Mouse (Mus musculus) heart, adult 11 months (tissue): Measurements from ENCODE around the gene Cct2.

Experiments used
- DNase-seq: peaks from one replicate; pipeline ENCODE4 v3.0.0; 2022

The Cct2 gene

DNA sequence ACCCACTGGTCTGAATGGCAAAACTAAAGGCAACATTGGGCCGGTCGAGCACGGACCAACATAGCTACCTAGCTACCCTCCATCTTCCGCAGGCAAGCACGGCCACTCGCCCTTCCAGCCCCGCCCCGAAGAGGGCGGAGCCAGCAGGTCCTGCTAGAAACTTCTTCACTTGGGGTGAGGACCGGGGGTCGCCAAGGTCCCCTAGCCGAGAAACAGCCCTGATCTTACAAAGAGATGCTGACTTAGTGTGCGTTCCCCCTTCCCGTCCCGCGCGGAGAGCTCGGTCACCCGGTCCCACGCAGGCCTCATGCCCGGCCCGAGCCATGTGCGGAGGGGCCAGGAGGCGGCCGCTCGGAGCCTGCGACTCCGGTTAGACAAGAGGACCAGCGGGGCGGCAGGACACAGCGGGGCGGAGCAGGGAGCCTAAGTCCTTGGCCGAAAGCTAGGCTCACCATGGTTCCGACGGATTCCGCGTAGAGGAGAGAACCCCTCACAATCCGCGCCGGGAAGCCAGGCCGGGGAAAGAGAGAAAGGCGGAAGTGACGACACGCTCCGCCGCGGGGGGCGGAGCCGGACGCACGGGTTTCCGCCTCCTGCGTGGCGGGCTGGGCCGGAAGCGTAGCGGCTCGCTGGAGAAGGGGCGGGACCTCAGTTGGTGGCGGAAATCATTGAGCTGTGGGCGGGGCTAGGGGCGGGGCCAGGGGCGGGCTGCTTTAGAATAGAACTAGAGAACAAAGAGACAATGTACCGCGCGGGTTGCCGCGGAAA lies at the start of gene Cct2:
Cct2 (minus strand) TSS at position 561 of the 768 bp plus-strand sequence.
- peak; percentile 98 for DNase-seq

- no peak for DNase-seq
Observed at GRCm38 (mm10) chr10:117112545-117112944, 48.9 kb upstream of the Cct2 start.

GRCm38 (mm10) chr10:117111455-117111854 lies 47.8 kb upstream of the Cct2 start:
- DNase-seq = peak; percentile 87

DNA sequence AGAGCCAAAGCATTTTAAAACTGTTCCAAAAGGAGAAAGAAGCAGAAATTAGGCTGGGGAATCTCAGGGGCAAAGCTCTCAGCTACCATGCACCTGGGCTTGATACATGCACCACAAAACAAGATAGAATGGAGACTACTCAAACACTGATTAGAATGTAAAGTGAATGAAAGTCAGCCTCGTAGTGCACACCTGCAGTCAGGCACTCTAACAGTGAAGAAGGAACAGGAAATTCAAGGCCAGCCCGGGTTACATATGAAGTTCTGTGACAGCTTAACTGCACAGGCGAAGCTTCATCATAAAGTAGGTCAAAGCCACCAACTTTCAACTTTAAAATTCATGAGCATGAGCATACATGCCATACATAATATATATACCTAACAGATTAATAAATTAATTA lies 46.7 kb upstream of the Cct2 start:
- no peak for DNase-seq

GRCm38 (mm10) chr10:117106686-117107085 lies 43.1 kb upstream of the Cct2 start:
- peak; percentile 48 for DNase-seq

DNA sequence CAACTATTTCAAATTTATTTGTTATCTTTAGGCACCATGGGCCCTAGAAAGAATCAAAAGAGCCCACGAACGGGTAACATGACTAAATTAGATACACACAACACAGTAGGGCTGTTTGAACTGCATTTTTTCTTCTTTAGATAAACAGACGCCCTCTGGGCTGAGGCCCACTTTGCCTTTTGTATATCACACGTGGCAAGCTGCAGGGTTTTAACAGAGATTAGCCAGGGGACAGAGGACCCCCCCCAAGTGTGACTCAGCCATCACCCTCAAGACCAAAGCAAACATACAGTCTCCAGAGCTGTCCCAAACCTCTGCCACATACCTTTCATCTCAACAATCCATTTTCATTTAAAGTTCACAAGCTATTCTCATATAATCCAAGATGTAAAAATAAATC lies 42.6 kb upstream of the Cct2 start:
- DNase-seq = no peak

DNA sequence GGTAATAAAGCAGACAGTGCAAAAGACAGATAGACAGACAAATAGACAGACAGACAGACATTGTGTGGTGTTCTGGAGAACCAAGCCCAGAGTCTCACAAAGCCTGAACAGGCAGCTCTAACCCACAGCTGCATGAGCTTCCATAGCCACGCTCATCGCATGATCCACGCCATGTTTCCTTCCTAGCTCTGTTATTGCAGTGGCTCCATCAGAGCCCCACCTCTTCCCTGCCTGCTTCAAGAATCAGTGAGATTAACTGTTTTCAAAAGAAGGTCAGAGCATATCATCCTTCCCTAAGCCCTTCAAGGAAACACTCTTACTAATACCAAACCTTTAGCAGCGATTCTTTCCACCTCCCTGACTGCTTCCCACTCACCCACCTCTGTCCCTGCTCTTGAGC lies 41.4 kb upstream of the Cct2 start:
- DNase-seq = no peak

DNA sequence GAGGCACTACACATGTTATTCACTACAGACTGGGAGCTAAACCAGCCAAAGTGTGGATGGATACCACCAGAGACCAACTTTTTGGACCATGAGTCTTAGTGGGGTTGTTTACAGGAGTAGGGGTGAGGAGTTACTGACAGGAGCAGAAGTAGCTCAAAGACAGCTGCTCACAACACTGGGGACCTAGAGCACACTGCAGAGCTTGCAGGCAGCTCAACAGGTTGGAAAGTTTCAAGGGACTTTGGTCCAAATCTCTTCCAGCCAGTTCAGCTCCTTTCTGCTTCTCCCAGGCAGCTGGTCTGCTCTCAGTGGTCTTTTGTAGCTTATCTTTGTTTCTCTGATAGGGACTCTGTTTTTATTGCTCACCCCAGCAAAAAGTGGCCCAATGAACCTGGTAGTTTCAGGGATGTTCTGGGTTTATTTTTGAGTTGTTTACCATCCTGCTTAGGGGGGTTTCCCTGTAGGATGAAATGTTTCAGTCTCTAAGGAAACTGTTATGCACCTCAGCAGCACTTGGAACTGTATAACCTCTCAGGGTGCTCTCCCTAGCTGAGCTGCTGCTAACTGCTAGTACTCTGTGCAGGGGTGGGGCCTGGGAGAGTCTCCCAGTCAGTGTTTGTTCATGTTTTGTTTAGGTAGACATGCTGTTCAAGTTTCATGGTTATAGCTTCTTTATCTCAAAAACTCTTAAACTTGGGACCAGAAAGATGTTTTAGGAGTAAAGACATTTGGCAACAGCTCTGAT lies 40.4 kb upstream of the Cct2 start:
- no peak for DNase-seq

DNA sequence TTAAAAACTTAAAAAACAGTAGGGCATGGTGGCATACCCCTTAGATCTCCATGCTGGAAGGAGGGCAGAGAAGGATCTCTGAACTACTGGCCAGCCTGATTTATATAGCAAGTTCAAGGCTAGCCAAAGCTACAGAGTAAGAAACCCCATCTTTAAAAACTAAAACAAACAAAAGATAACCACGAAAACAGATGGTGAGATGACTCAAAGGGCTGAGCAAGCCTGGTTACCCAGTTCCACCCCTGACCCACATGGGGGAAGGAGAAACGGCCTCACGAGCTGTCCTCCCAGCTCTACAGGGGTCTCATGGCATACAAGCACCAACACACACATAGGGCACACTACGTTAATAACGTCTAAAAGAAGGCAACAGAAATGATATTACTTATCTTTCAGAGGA lies 36.6 kb upstream of the Cct2 start:
- peak; percentile 52 for DNase-seq

GRCm38 (mm10) chr10:117097116-117097698 lies 33.6 kb upstream of the Cct2 start:
- DNase-seq = peak; percentile 80

- peak; percentile 53 for DNase-seq
Observed at GRCm38 (mm10) chr10:117096096-117096495, 32.5 kb upstream of the Cct2 start.

DNA sequence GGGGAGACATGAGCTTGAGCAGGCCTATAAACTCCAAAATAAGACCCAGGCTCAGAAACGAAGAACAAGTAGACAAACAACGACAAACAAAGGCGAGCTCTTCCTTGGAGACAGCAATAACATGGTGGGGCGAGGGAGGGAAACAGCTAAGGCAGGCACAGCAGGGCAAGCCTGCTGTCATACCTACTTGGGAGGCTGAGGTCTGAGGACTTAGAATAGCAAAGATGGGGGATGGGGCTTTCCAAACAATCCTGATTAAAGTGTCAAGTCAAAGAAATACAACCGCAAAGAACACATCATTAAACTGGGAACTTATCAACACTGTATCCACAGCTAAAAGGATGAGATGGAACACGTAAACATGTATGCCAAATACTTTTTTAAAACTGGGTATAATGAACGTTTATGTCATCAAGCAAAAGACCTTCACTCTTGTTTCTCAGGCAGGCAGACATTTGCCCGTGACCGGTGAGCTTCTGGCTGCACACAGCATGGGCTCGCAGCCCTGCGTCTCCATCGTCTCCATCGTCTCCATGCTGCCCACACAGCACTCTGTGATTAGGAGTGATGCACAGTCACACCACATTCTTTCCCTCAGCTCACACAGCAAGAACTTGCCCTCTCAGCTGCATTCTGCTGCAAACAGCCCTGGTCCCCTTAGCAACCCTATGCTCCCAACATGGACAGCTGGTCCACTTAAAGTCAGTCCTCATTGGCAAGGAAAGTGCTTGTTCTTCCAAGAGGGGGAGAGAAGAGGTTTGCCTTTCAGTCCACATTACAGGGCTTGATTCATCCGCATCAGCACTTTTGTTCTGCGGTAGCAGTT lies 31.1 kb upstream of the Cct2 start:
- peak; percentile 95 for DNase-seq

DNA sequence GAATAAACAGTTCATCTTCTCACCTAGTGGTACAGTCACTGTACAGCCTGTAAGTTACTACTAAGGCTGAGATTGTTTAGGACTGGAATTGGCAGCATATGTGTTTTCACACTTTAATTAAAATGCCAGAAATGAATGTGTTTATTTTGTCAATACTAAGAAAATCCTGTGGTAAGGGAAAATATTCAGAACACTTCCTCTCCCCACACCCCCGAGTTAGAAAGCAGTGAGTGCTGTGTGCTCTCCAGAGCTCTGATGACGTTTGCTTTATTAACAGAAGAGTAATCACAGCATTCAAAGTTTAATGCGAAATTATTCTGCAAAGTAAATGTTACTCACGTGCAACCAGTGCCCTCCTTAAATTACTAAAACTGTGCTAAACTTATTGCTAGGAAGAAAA lies 26.0 kb upstream of the Cct2 start:
- no peak for DNase-seq

- peak; percentile 71 for DNase-seq
Observed at GRCm38 (mm10) chr10:117081914-117082359, 18.3 kb upstream of the Cct2 start.

- DNase-seq = peak; percentile 19
Observed at GRCm38 (mm10) chr10:117081326-117081725, 17.7 kb upstream of the Cct2 start.

DNA sequence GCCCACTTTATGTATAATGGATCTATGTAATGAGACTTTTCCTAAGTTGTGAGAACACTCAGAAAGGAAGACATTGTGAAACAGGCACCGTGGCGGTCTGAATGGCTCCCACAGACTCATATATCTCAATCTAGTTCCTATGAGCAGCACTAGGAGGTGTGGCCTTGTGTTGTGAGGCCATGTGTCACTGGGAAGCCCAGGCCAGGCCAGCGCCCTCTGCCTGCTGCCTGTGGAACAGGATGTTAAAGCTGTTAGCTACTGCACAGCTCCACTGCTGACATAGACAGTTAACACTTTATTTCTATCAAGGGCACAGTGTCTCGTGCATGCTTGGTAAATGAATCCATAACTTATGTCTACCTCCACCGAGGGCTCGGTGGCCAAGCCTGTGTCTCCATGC lies 14.7 kb upstream of the Cct2 start:
- DNase-seq = peak; percentile 84

GRCm38 (mm10) chr10:117073176-117073575 lies 9.6 kb upstream of the Cct2 start:
- peak; percentile 87 for DNase-seq

- DNase-seq = peak; percentile 92
Observed at GRCm38 (mm10) chr10:117072191-117072888, 8.7 kb upstream of the Cct2 start.

- DNase-seq = no peak
Observed at GRCm38 (mm10) chr10:117069109-117069508, 5.5 kb upstream of the Cct2 start.

DNA sequence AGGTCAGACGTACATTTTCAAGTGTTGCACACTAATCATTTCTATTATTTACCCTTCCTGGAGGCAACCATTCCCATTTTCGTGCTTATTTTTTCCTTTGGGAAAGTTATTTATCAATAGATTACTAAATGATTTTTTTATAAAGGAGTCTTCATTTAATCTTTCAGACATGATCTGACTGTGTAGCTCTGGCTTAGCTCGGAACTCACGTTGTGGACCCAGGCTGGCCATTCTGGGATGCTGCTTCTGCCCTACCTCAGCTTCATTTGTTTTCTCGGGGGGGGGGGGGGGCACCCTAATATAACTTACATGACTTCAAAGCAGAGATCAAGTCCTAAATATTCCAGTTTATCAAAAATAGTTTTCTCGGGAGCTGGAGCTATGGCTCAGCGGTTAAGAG lies 462 bp upstream of the Cct2 start:
- no peak for DNase-seq

GRCm38 (mm10) chr10:117062894-117063253 lies 740 bp downstream of the Cct2 start:
- DNase-seq = no peak

DNA sequence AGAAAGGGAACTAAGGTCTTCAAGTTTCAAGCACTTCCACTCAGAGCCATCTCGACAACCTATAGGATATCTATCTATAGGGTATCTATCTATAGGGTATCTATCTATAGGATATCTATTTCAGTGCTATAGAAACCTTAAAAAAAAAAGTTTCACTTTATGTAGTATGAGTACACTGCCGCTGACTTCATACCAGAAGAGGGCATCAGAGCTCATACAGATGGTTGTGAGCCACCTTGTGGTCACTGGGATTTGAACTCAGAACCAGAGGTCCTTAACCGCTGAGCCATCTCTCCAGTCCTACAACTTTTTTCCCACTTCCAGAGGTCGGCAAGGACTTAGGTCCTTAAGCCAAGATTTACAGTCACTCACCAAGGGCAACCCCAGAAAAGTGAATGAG lies 7.9 kb downstream of the Cct2 start:
- no peak for DNase-seq
